Mouse (Mus musculus) heart, embryonic 14.5 days (tissue): ENCODE results near the gene Lrrc2. TPM values are rescaled to one million over a fixed set of nuclear protein-coding genes. Genes with fewer than 3 reads are reported as not detected.
A peak's percentile ranks its signal among the peaks of the same experiment; 100 is the strongest.

Experiments
- ATAC-seq: fragments of 200-750 bp; cut with Nextera tagmentation; 2 replicates; pipeline ENCODE4 v1.8.0; 2017; ENCODE audit warnings: low read depth, moderate TSS enrichment; ENCODE audit not compliant: insufficient number of reproducible peaks, insufficient read depth, low FRiP score
- H3K27ac ChIP-seq, 2 experiments: fragments of 200-500 bp in 1 of 2; fragments of 300-500 bp in 1 of 2; sonication (generic) in 1 of 2; replicated peaks in 1 of 2; 2 replicates each; pipeline ENCODE4 v1.5.1; 2012 to 2014; ENCODE audit warnings: low read depth in 2 of 2, low read length in 2 of 2, control low read depth in 1 of 2, mild to moderate bottlenecking in 1 of 2, mixed read lengths in 1 of 2; ENCODE audit not compliant: control insufficient read depth in 1 of 2, insufficient read depth in 1 of 2
- H3K27me3 ChIP-seq: fragments of 300-500 bp; sonication (generic); 2 replicates; pipeline ENCODE4 v1.6.1; 2014; ENCODE audit warnings: mild to moderate bottlenecking, low read length, control low read depth; ENCODE audit not compliant: control insufficient read depth, insufficient read depth
- H3K36me3 ChIP-seq: fragments of 300-500 bp; sonication (generic); 2 replicates; pipeline ENCODE4 v1.6.1; 2014; ENCODE audit warnings: mild to moderate bottlenecking, control low read depth, low read length, mixed read lengths; ENCODE audit not compliant: control insufficient read depth, insufficient read depth
- H3K4me1 ChIP-seq, 2 experiments: fragments of 200-500 bp in 1 of 2; fragments of 300-500 bp in 1 of 2; sonication (generic) in 1 of 2; 2 replicates each; pipeline ENCODE4 v1.6.1; 2012 to 2014; ENCODE audit warnings: low read length in 2 of 2, control low read depth in 1 of 2, mixed read lengths in 1 of 2; ENCODE audit not compliant: control insufficient read depth in 2 of 2, insufficient read depth in 2 of 2
- H3K4me2 ChIP-seq: fragments of 300-500 bp; sonication (generic); 2 replicates; pipeline ENCODE4 v1.6.1; 2014; ENCODE audit warnings: mild to moderate bottlenecking, low read length
- H3K4me3 ChIP-seq, 2 experiments: fragments of 200-500 bp in 1 of 2; fragments of 300-500 bp in 1 of 2; sonication (generic) in 1 of 2; 2 replicates each; pipeline ENCODE4 v1.5.1; 2012 to 2014; ENCODE audit warnings: low read length in 2 of 2, mild to moderate bottlenecking in 2 of 2, control low read depth in 1 of 2, low read depth in 1 of 2, moderate library complexity in 1 of 2; ENCODE audit not compliant: control insufficient read depth in 1 of 2, insufficient read depth in 1 of 2
- H3K9ac ChIP-seq: fragments of 300-500 bp; sonication (generic); 2 replicates; pipeline ENCODE4 v1.6.1; 2014; ENCODE audit warnings: mild to moderate bottlenecking, low read length
- H3K9me3 ChIP-seq: fragments of 300-500 bp; sonication (generic); 2 replicates; pipeline ENCODE4 v1.6.1; 2016; ENCODE audit warnings: low read length, control low read depth; ENCODE audit not compliant: control insufficient read depth
- WGBS: fragments of 180-500 bp; shearing (Covaris S2); extraction: QIAGEN DNeasy Blood & Tissue Kit; methylation state at CpG from one replicate; pipeline ENCODE4 v1.1.7; 2014; 5-methylcytosine and 5-hydroxymethylcytosine counted together
- polyA plus RNA-seq: library from polyadenylated mRNA; unstranded; fragments of >200 nt; fragmentation: Nextera tagmentation; extraction: Ambion mirVana; gene quantifications from 2 replicates; pipeline ENCODE4 v1.2.1, GENCODE M21; 2014

Lrrc2 gene
- polyA plus RNA-seq, 1 experiment from 2014 or later, result 5.4 TPM

DNA sequence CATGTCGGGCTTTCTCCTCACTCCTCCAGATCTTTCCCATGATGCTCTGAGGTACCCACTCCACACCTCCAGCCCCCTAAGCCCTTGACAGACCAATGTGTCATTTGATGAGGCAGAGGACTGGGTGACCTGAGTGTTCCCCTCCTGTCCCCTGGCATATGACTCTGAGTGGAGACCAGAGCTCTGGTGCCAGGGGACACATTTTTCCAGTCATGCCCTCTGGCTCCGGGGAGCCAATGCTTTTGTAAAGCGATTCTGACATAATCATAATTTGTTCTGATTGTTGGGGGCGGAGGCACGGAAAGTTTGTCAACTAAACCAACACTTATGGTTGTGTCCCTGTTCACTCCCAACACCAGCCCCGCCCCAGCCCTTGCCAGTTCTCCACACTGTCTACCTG lies 4.6 kb downstream of the Lrrc2 start:
- Histone ChIP-seq H3K9ac (no peak overlapping the region), H3K4me3 (no peak overlapping the region), H3K27ac (no peak overlapping the region), H3K4me1 (peaks cover 7 to 20% of the 10 kb centered on the region in 2 experiments; a peak in 3 of 4 replicates), H3K9me3 (no peaks in the 10 kb centered on the region), H3K27me3 (0 out of 2 replicates have a peak, but pooled peaks cover 3% of the 10 kb centered on the region), H3K4me2 (no peak overlapping the region), H3K36me3 (no peaks in the 10 kb centered on the region)
- ATAC-seq, result no peak
- 79% methylated on average over 6 of the region's 6 CpGs for WGBS

DNA sequence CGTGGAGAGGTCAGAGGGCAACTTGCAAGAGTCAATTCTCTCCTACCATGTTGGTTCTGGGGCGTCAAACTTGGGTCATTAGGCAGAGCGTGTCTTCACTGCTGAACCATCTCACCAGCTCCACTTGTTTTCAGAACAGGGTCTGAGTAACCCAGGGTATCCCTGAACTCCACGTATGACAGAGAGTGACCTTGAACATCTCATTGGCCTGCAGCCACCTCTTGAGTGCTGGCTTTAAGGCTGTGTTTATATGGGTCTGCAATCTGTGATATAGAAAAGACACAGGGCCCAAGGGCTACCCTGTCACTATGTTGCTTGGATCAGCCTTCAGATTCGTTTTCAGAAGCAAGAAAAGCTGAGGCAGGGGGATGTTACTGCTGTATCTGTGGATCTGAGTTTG lies 8.3 kb downstream of the Lrrc2 start:
- Histone ChIP-seq H3K4me1 (peaks cover 0 to 4% of the 10 kb centered on the region in 2 experiments; a peak in 1 of 4 replicates), H3K27ac (no peak overlapping the region), H3K4me2 (no peak overlapping the region), H3K4me3 (no peak overlapping the region), H3K9ac (no peak overlapping the region), H3K36me3 (no peaks in the 10 kb centered on the region), H3K9me3 (no peaks in the 10 kb centered on the region), H3K27me3 (0 out of 2 replicates have a peak, but pooled peaks cover 3% of the 10 kb centered on the region)
- 71% methylated on average over 5 of the region's 5 CpGs for WGBS
- ATAC-seq, result no peak

DNA sequence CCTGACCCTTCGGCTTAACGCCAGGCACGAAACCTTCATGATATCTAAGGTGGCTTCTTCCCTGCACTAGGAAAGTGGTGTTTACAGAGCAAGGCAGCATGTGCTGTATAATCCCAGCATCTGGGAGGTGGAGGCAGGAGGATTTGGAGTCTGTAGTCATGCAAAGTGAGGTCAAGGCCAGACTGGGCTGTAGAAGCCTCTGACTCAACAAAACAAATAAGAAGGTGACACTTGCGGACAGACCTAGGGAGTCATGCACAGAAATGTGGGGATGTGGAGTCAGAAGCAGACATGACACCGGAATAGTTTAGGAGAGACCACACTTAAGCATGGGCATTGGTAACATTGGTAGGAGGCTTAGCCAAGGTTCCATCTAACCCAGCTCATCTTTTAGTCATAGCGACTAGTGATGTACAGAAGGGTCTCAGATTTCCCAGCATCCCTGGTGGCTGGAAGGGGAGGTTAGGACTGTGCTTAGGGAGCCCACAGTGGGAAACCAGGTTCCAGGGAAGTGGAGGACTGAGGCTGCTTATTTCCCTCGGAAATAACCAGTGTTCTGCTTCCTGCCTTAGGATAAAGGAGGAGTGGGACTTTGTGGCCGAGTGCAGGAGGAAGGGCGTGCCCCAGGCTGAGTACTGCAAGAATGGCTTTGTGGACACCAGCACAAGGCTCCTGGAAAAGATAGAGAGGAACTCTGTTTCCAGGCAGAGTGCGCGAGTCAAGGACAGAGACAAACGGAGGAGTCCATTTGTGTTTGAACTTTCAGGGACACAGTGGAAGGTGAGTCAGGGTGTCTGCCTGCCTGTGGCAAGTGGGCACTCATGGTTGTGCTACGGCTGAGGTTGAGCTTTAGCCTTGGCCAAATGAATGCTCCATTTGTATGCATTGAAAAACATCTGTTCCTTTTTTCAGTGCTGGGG lies 9.1 kb downstream of the Lrrc2 start:
- 0 out of 2 replicates have a peak, but pooled peaks have one; percentile 6 for ATAC-seq
- H3K4me1 ChIP-seq, result peaks cover 0 to 4% of the 10 kb centered on the region in 2 experiments; a peak in 1 of 4 replicates
- H3K9ac ChIP-seq, result no peak overlapping the region
- 0 out of 2 replicates have a peak, but pooled peaks cover 3% of the 10 kb centered on the region for H3K27me3 ChIP-seq
- H3K4me3 ChIP-seq, result no peak overlapping the region
- no peak overlapping the region for H3K27ac ChIP-seq
- WGBS, result 76% methylated on average over 13 of the region's 13 CpGs
- H3K36me3 ChIP-seq, result no peaks in the 10 kb centered on the region
- no peaks in the 10 kb centered on the region for H3K9me3 ChIP-seq
- no peak overlapping the region for H3K4me2 ChIP-seq

DNA sequence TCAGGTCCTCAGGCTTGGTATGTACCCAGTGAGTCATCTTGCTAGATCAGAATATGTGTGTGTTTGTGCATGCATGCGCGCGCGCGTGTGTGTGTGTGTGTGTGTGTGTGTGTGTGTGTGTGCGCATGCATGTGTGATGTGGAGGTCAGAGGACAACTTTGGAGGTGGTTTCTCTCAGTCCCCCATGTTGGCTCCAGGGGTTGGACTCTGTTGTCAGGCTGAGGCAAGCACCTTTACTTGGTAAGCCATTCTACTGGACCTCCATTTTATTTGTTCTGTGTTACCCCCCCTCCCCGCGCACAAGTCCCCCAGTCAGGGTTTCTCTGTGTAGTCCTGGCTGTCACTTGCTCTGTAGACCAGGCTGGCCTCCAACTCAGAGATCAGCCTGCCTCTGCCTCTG lies 10.0 kb downstream of the Lrrc2 start:
- H3K4me1 ChIP-seq, result peaks cover 0 to 4% of the 10 kb centered on the region in 2 experiments; a peak in 1 of 4 replicates
- 97% methylated on average over 8 of the region's 8 CpGs for WGBS
- no peak overlapping the region for H3K4me3 ChIP-seq
- H3K36me3 ChIP-seq, result no peaks in the 10 kb centered on the region
- H3K9ac ChIP-seq, result no peak overlapping the region
- H3K9me3 ChIP-seq, result no peaks in the 10 kb centered on the region
- no peak for ATAC-seq
- H3K27me3 ChIP-seq, result no peaks in the 10 kb centered on the region
- no peak overlapping the region for H3K27ac ChIP-seq
- no peak overlapping the region for H3K4me2 ChIP-seq

DNA sequence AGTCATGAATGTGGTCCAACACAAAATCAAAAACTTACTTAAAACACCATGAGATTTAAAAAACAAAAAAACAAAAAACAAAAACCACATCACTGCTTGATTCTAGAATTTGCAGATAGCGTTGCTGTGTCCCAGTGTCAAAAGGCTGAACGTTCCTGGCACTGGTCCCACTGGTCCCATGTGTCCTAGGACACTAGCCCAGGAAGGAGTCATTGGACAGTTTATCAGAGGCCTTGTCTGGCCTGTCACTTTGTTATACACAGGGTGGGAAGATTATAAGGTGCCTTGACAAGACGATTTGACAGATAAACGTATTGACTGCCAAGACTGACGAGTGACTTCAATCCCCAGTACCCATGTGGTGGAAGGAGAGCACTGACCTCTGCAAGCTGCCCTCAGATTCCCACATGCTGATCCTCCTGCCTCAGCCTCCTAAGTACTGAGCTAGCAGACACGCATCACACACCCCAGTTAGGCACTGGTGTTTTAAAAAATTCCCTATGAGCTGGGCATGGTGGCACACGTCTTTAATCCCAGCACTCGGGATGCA lies 12.3 kb downstream of the Lrrc2 start:
- no peak overlapping the region for H3K4me2 ChIP-seq
- H3K9me3 ChIP-seq, result no peaks in the 10 kb centered on the region
- no peaks in the 10 kb centered on the region for H3K36me3 ChIP-seq
- peaks cover 0 to 4% of the 10 kb centered on the region in 2 experiments; a peak in 1 of 4 replicates for H3K4me1 ChIP-seq
- H3K27ac ChIP-seq, result no peak overlapping the region
- 65% methylated on average over 8 of the region's 8 CpGs for WGBS
- no peaks in the 10 kb centered on the region for H3K27me3 ChIP-seq
- H3K9ac ChIP-seq, result no peak overlapping the region
- ATAC-seq, result no peak
- H3K4me3 ChIP-seq, result no peak overlapping the region

DNA sequence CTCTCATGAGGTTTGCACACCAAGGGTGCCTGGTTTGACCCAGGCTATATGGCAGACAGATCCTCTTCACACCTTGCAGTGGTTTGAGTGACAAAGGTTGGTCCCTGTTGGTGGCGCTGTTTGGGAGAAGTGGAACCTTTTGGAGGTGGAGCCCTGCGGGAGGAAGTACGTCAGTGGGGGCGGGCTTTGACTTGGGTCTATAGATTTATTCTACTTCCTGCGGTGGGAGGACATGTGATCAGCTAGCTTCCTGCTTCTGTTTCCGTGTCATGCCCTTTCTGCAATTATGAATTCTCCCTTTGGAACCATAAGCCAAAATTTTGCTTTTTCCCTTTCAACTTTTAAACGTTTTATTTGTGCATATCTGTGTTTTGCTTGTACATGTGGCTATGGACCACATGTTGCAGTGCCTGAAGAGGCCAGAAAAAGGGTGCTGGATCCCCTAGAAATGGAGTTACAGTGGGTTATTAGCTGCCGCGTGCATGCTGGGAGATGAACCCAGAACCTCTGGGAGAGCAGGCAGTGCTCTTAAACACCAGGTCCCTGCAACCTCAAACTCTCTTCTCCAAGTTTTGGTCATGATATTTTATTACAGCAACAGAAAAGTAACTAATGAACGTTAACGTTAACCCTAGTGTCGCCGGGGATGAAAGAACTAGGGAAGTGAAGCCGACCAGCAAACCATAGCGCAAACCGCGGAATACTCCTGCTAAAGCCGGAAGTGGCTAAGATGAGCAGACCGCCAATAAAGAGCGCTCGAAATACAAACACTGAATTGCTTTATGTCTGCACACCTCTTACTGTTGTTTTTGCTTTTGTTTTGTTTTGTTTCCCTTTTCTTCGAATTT lies 13.9 kb downstream of the Lrrc2 start:
- Histone ChIP-seq H3K9me3 (no peaks in the 10 kb centered on the region), H3K36me3 (no peaks in the 10 kb centered on the region), H3K27ac (no peak overlapping the region), H3K4me1 (peaks cover 0 to 4% of the 10 kb centered on the region in 2 experiments; a peak in 1 of 4 replicates), H3K4me3 (no peak overlapping the region), H3K9ac (no peak overlapping the region), H3K27me3 (no peaks in the 10 kb centered on the region), H3K4me2 (no peak overlapping the region)
- 87% methylated on average over 22 of the region's 22 CpGs for WGBS
- ATAC-seq, result no peak

DNA sequence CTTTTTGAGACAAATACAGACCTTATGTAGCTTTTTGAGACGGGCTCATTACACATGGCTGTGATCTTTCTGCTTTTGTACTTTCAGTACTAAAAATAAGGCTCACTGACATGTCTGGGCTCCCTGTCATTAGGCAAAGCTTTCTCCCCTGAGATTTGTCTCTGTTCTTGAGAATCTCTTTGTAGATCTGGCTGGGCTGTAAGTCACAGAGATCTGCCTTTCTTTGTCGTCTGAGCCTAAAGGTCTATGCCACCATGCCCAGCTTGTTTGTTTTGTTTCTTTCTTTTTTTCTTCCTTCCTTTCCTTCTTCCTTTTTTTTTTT lies 14.5 kb downstream of the Lrrc2 start:
- no peak overlapping the region for H3K27ac ChIP-seq
- H3K4me3 ChIP-seq, result no peak overlapping the region
- H3K36me3 ChIP-seq, result no peaks in the 10 kb centered on the region
- peaks cover 0 to 4% of the 10 kb centered on the region in 2 experiments; a peak in 1 of 4 replicates for H3K4me1 ChIP-seq
- WGBS, result 61% methylated on average over 2 of the region's 2 CpGs
- H3K9me3 ChIP-seq, result no peaks in the 10 kb centered on the region
- H3K4me2 ChIP-seq, result no peak overlapping the region
- ATAC-seq, result no peak
- H3K9ac ChIP-seq, result no peak overlapping the region
- H3K27me3 ChIP-seq, result no peaks in the 10 kb centered on the region
